Mouse (Mus musculus) left cerebral cortex, postnatal 25 days (tissue): ENCODE measurements around the gene Shisal1. TPM values are rescaled to one million over a fixed set of nuclear protein-coding genes. Genes with fewer than 3 reads are reported as not detected.

ENCODE experiments used
- DNase-seq, 2 experiments: peaks; one replicate each; pipeline ENCODE4 v3.0.0; 2022; ENCODE audit warnings: low spot score in 2 of 2, mixed read lengths in 1 of 2
- intact Hi-C: fragments of 180-260 bp; cut with DNase I; formaldehyde crosslinking; loops from one replicate; pipeline ENCODE4 v1.15.1; 2025
- total RNA-seq, 2 experiments: library from RNA; stranded (reverse); gene quantifications; 2 replicates each; pipeline ENCODE4 v1.2.3; 2021

The Shisal1 gene
- total RNA-seq, 2 experiments from 2014 or later, result 46.6 to 46.9 TPM

DNA sequence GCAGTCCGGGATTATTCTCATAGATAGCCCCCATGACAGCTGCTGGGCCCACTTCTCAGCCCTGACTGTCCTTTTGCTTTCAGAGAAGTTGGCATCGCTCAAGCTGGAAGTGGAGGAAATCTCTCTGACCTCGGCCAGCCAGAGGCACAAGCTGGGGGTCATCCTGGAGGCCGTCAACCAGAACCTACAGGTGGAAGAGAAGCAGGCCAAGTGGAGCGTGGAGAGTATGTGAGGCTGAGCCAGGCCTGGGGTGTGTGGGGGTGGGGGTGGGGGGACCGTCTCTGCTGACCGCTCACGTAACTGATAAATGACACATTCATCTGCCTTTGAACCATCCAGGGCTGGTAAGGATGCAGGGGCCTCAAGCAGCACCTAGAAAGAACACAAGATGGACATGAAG, 117.0 kb downstream of the Shisal1 start:
- DNase-seq, result no peak
- intact Hi-C loops, result no loop called here

Other genes starting within 250 kb of the Shisal1 start
- gene Parvb, start 215.1 kb downstream of the Shisal1 start, total RNA-seq, result 10 to 100 TPM; 25.1 to 27.3 TPM
- gene Parvg, start 123.1 kb downstream of the Shisal1 start, total RNA-seq, result 1 to 10 TPM; 4.6 to 6.3 TPM
- 10 to 100 TPM; 57.8 to 60.6 TPM for gene Rtl6, start 110.7 kb upstream of the Shisal1 start, total RNA-seq
- 10 to 100 TPM; 11.6 to 13.2 TPM for gene Prr5, start 222.5 kb upstream of the Shisal1 start, total RNA-seq